Mouse (Mus musculus): ENCODE measurements around the gene Prkcb. TPM values are rescaled to one million over a fixed set of nuclear protein-coding genes. Genes with fewer than 3 reads are reported as not detected.

The Prkcb gene
- total and polyA plus RNA-seq, 2 experiments from 2014 or later = 196 to 307 TPM

DNA sequence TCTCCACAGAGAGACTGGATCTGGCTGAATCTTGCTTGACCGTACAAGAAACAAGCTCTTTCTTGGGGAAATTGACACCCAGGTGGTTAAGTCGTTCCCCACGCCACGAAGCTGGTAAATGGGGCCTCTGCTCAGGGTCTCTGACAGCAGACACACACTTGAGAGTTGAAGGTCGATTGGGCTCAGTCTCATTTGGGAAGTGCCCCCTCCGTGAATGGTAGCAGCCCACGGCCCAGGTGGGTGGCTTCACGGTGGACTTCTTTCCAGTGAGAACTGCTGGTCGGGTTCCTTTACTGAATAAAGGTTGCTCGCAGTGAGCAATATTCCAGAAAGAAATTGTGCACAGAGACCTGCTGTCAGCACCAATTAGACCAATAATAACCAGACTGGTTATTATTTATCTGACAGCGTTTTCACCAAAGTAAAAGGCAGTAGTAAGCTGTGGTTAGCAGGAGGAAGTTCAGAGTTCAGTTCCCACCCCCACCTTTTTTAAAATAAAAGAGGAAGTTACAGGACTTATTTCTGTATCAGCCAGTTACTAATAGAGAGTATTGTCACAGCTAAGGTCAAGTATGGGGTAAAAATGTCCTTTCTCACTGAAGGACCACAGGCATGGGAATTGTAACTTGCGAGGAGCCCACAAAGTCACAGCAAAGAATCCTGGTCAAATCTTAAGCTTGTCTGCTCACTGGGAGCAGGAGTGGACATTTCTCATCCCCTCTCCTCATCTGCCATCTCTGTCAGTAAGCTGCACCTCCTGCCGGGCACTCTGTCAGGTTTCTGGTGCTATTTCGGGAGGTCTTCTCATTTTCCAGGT is 21.6 kb downstream of the Prkcb start:
- no peak for TF ChIP-seq CTCF (IDR thresholded peaks at IDR 0.05)
- Histone ChIP-seq H3K9me3 (ENCODE audit: low read length) (no peaks in the 10 kb centered on the region), H3K27ac (ENCODE audit: low read depth, low read length) (no peak overlapping the region), H3K27me3 (ENCODE audit: insufficient read depth, low read length) (no peaks in the 10 kb centered on the region), H3K4me1 (ENCODE audit: insufficient read depth, low read length) (peaks cover 4% of the 10 kb centered on the region; the same call in 1 of the 2 replicates), H3K4me2 (ENCODE audit: low read depth, low read length, poor library complexity, severe bottlenecking) (no peak overlapping the region), H3K36me3 (ENCODE audit: insufficient read depth, low read length) (no peaks in the 10 kb centered on the region), H3K4me3 (ENCODE audit: low read depth, low read length) (no peak overlapping the region), H3K9ac (replicated peaks; ENCODE audit: low read length, poor library complexity, severe bottlenecking) (no peak overlapping the region)
- DNase-seq (ENCODE audit: low spot score) (no peak), ATAC-seq (ENCODE audit: low FRiP score) (no peak)
- WGBS = 80% methylated on average over 14 of the region's 14 CpGs

GRCm38 (mm10) chr7:122310726-122311018 is 22.1 kb downstream of the Prkcb start:
- 85% methylated on average over 7 of the region's 7 CpGs for WGBS
- TF ChIP-seq CTCF (IDR thresholded peaks at IDR 0.05) = no peak

GRCm38 (mm10) chr7:122313690-122314477 is 25.3 kb downstream of the Prkcb start:
- Histone ChIP-seq H3K4me1 (ENCODE audit: insufficient read depth, low read length) (peaks cover 4% of the 10 kb centered on the region; the same call in 1 of the 2 replicates), H3K9ac (replicated peaks; ENCODE audit: low read length, poor library complexity, severe bottlenecking) (no peak overlapping the region), H3K9me3 (ENCODE audit: low read length) (no peaks in the 10 kb centered on the region), H3K27me3 (ENCODE audit: insufficient read depth, low read length) (no peaks in the 10 kb centered on the region), H3K4me2 (ENCODE audit: low read depth, low read length, poor library complexity, severe bottlenecking) (no peak overlapping the region), H3K27ac (ENCODE audit: low read depth, low read length) (no peak overlapping the region), H3K36me3 (ENCODE audit: insufficient read depth, low read length) (no peaks in the 10 kb centered on the region), H3K4me3 (ENCODE audit: low read depth, low read length) (no peak overlapping the region)
- 96% methylated on average over 12 of the region's 12 CpGs for WGBS
- DNase-seq (ENCODE audit: low spot score) (no peak), ATAC-seq (ENCODE audit: low FRiP score) (no peak)
- TF ChIP-seq CTCF (IDR thresholded peaks at IDR 0.05) = no peak

More at GRCm38 (mm10) chr7:122310726-122311018, 22.1 kb downstream of the Prkcb start:
- no peak overlapping the region for H3K4me3 ChIP-seq (ENCODE audit: low read depth, low read length)
- H3K4me1 ChIP-seq (ENCODE audit: insufficient read depth, low read length) = peaks cover 4% of the 10 kb centered on the region; the same call in 1 of the 2 replicates
- DNase-seq (ENCODE audit: low spot score) (no peak), ATAC-seq (ENCODE audit: low FRiP score) (no peak)
- H3K27me3 ChIP-seq (ENCODE audit: insufficient read depth, low read length) = no peaks in the 10 kb centered on the region
- no peaks in the 10 kb centered on the region for H3K36me3 ChIP-seq (ENCODE audit: insufficient read depth, low read length)
- no peak overlapping the region for H3K9ac ChIP-seq (replicated peaks; ENCODE audit: low read length, poor library complexity, severe bottlenecking)
- H3K9me3 ChIP-seq (ENCODE audit: low read length) = no peaks in the 10 kb centered on the region
- H3K4me2 ChIP-seq (ENCODE audit: low read depth, low read length, poor library complexity, severe bottlenecking) = no peak overlapping the region
- no peak overlapping the region for H3K27ac ChIP-seq (ENCODE audit: low read depth, low read length)

DNA sequence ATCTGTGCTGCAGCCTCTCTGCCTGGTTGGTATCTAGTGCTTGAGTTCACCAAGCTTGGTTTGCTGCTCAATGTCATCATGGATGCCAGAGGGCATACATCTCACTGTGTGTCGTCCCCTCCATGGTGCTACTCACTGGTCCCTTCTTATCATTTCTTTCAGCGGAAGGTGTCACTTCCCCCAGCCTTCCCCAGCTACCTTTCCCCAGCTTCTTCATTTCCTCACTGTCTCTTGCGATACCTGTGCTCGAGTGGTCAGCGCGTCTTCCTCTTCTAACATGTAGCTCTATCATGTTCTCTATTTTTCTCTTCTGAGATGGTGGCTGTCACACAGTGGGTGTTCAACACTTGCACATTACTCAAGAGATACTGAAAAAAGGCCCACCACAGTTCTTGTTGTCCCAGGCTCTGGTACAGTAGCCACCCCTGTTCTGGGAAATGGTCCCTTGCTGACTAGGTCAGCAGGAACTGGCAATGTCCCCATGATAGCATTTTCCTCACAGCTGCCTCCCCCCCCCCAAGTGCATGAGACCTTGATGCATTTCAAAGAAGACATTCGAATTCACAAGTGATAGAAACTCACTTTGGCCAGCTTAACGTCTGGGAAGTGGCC is 27.3 kb downstream of the Prkcb start:
- H3K36me3 ChIP-seq (ENCODE audit: insufficient read depth, low read length) = no peaks in the 10 kb centered on the region
- H3K4me3 ChIP-seq (ENCODE audit: low read depth, low read length) = no peak overlapping the region
- no peak for ATAC-seq (ENCODE audit: low FRiP score)
- peaks cover 4% of the 10 kb centered on the region; the same call in 1 of the 2 replicates for H3K4me1 ChIP-seq (ENCODE audit: insufficient read depth, low read length)
- H3K27ac ChIP-seq (ENCODE audit: low read depth, low read length) = no peak overlapping the region
- no peaks in the 10 kb centered on the region for H3K9me3 ChIP-seq (ENCODE audit: low read length)
- WGBS = 86% methylated on average over 8 of the region's 8 CpGs
- no peak for DNase-seq (ENCODE audit: low spot score)
- TF ChIP-seq CTCF (IDR thresholded peaks at IDR 0.05) = no peak
- H3K4me2 ChIP-seq (ENCODE audit: low read depth, low read length, poor library complexity, severe bottlenecking) = no peak overlapping the region
- H3K27me3 ChIP-seq (ENCODE audit: insufficient read depth, low read length) = no peaks in the 10 kb centered on the region
- no peak overlapping the region for H3K9ac ChIP-seq (replicated peaks; ENCODE audit: low read length, poor library complexity, severe bottlenecking)

DNA sequence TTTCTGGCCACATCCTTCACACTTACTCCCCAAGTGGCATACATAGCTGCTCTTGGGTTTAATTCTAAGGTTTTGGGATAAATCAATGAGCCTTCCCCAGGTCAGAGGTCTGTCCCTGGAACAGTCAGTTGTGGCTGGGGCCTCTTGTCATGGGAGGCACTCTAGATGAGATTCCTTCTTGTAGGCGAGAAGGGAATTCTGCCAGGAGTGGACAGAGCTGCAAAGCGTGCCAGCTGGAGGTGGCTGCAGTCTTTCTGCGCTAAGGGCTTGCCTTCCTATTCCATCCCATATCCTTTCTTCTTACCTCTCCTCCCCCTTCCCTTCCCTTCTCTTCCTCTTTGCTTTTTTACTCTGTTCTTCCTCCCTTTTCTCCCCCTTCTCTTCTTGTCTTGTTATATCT is 28.1 kb downstream of the Prkcb start:
- DNase-seq (ENCODE audit: low spot score) = no peak
- no peaks in the 10 kb centered on the region for H3K27me3 ChIP-seq (ENCODE audit: insufficient read depth, low read length)

More for the DNA sequence above, 28.1 kb downstream of the Prkcb start:
- no peak for ATAC-seq (ENCODE audit: low FRiP score)
- H3K4me1 ChIP-seq (ENCODE audit: insufficient read depth, low read length) = peaks cover 4% of the 10 kb centered on the region; the same call in 1 of the 2 replicates
- H3K9me3 ChIP-seq (ENCODE audit: low read length) = no peaks in the 10 kb centered on the region
- no peak overlapping the region for H3K4me2 ChIP-seq (ENCODE audit: low read depth, low read length, poor library complexity, severe bottlenecking)
- H3K9ac ChIP-seq (replicated peaks; ENCODE audit: low read length, poor library complexity, severe bottlenecking) = no peak overlapping the region
- H3K27ac ChIP-seq (ENCODE audit: low read depth, low read length) = no peak overlapping the region
- H3K4me3 ChIP-seq (ENCODE audit: low read depth, low read length) = no peak overlapping the region
- no peak for TF ChIP-seq CTCF (IDR thresholded peaks at IDR 0.05)
- H3K36me3 ChIP-seq (ENCODE audit: insufficient read depth, low read length) = no peaks in the 10 kb centered on the region
- WGBS = 84% methylated on average over 3 of the region's 3 CpGs

All from midbrain, postnatal 0 days (tissue).